Mouse (Mus musculus): ENCODE measurements around the gene Plcd1. TPM values are rescaled to one million over a fixed set of nuclear protein-coding genes. Genes with fewer than 3 reads are reported as not detected.

Gene Plcd1
- total and polyA plus RNA-seq, 2 experiments from 2014 or later, result 14.6 to 21.1 TPM

DNA sequence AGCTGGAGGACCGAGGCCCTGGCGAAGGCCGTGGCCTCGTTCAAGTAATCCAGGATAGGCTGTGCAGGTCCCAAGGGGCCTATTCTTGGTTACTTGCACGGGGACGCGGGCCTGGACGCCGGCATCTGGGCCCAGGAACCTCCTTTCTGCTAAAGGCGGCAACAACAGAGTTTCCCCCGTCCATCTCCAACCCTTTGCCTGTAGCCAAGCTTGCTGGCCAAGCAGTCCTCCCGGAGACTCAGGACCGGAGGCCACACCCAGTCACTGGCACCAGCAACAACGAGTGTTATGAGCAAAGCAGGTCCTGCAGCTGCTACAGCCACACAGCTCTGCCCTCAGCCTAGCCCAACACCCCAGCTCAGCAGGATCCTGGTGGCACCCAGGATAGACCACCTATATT is 61.5 kb downstream of the Plcd1 start:
- Histone ChIP-seq H3K4me1 (ENCODE audit: control insufficient read depth, insufficient read depth) (no peaks in the 10 kb centered on the region), H3K9me3 (replicated peaks; ENCODE audit: control insufficient read depth, low read length) (no peaks in the 10 kb centered on the region), H3K36me3 (replicated peaks; ENCODE audit: control insufficient read depth, insufficient read depth, low read length) (peaks cover 20% of the 10 kb centered on the region), H3K9ac (replicated peaks; ENCODE audit: low read depth, low read length) (no peak overlapping the region), H3K4me3 (ENCODE audit: low read depth, low read length) (no peak overlapping the region), H3K27me3 (ENCODE audit: control insufficient read depth, insufficient read depth, low read length) (no peaks in the 10 kb centered on the region), H3K4me2 (ENCODE audit: low read depth, low read length) (no peak overlapping the region), H3K27ac (ENCODE audit: low read depth) (peak overlapping the region; percentile 47)
- WGBS, result 67% methylated on average over 14 of the region's 14 CpGs
- ATAC-seq (ENCODE audit: insufficient read depth, low read depth) (no peak), DNase-seq (ENCODE audit: low spot score) (no peak)
- TF ChIP-seq EP300 (IDR thresholded peaks at IDR 0.05; ENCODE audit: low read depth) (no peak), CTCF (IDR thresholded peaks at IDR 0.05; ENCODE audit: low read depth) (no peak)

- no peak overlapping the region for H3K9ac ChIP-seq (replicated peaks; ENCODE audit: low read depth, low read length)
- no peak for ATAC-seq (ENCODE audit: insufficient read depth, low read depth)
- no peaks in the 10 kb centered on the region for H3K9me3 ChIP-seq (replicated peaks; ENCODE audit: control insufficient read depth, low read length)
- peak overlapping the region; percentile 47; the same call in 1 of the 2 replicates for H3K27ac ChIP-seq (ENCODE audit: low read depth)
- no peaks in the 10 kb centered on the region for H3K4me1 ChIP-seq (ENCODE audit: control insufficient read depth, insufficient read depth)
- H3K4me3 ChIP-seq (ENCODE audit: low read depth, low read length), result no peak overlapping the region
- H3K4me2 ChIP-seq (ENCODE audit: low read depth, low read length), result no peak overlapping the region
- 76% methylated on average over 4 of the region's 4 CpGs for WGBS
- H3K27me3 ChIP-seq (ENCODE audit: control insufficient read depth, insufficient read depth, low read length), result no peaks in the 10 kb centered on the region
- TF ChIP-seq EP300 (IDR thresholded peaks at IDR 0.05; ENCODE audit: low read depth) (no peak), CTCF (IDR thresholded peaks at IDR 0.05; ENCODE audit: low read depth) (no peak)
- DNase-seq (ENCODE audit: low spot score), result no peak
- H3K36me3 ChIP-seq (replicated peaks; ENCODE audit: control insufficient read depth, insufficient read depth, low read length), result peaks cover 20% of the 10 kb centered on the region
Observed at GRCm38 (mm10) chr9:119031038-119031437, 62.3 kb downstream of the Plcd1 start.

DNA sequence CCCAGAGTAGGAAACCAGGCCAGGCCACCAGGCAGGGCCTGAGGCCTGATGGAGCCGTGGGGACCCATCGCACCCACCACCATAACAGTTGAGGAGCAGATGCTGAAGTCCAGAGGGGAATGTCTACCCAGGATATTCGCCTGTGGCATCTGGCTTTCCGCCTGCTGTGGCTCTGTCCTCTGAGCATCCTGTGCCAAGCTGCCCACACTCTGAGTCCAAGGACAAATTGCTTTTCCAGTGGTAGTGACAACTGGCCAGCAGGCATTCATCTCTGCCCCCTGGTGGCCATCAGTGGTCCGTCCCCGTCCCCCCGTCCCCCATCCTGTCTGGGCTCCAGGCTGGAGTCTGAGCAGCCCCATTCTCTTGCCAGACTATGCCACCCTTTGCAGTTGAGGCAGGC is 63.7 kb downstream of the Plcd1 start:
- ATAC-seq (ENCODE audit: insufficient read depth, low read depth) (peak; percentile 73), DNase-seq (ENCODE audit: low spot score) (peak; percentile 71)
- Histone ChIP-seq H3K27ac (ENCODE audit: low read depth) (no peak overlapping the region), H3K36me3 (replicated peaks; ENCODE audit: control insufficient read depth, insufficient read depth, low read length) (peaks cover 18% of the 10 kb centered on the region), H3K27me3 (ENCODE audit: control insufficient read depth, insufficient read depth, low read length) (no peaks in the 10 kb centered on the region), H3K4me1 (ENCODE audit: control insufficient read depth, insufficient read depth) (no peaks in the 10 kb centered on the region), H3K9ac (replicated peaks; ENCODE audit: low read depth, low read length) (no peak overlapping the region), H3K4me3 (ENCODE audit: low read depth, low read length) (no peak overlapping the region), H3K9me3 (replicated peaks; ENCODE audit: control insufficient read depth, low read length) (no peaks in the 10 kb centered on the region), H3K4me2 (ENCODE audit: low read depth, low read length) (no peak overlapping the region)
- WGBS, result 47% methylated on average over 7 of the region's 7 CpGs
- no peak for TF ChIP-seq EP300 (IDR thresholded peaks at IDR 0.05; ENCODE audit: low read depth)
- TF ChIP-seq CTCF (IDR thresholded peaks at IDR 0.05; ENCODE audit: low read depth), result peak; percentile 89

GRCm38 (mm10) chr9:119028226-119029195 is 64.8 kb downstream of the Plcd1 start:
- Histone ChIP-seq H3K27me3 (ENCODE audit: control insufficient read depth, insufficient read depth, low read length) (no peaks in the 10 kb centered on the region), H3K9me3 (replicated peaks; ENCODE audit: control insufficient read depth, low read length) (no peaks in the 10 kb centered on the region), H3K27ac (ENCODE audit: low read depth) (no peak overlapping the region), H3K4me3 (ENCODE audit: low read depth, low read length) (no peak overlapping the region), H3K4me2 (ENCODE audit: low read depth, low read length) (no peak overlapping the region), H3K4me1 (ENCODE audit: control insufficient read depth, insufficient read depth) (no peaks in the 10 kb centered on the region), H3K36me3 (replicated peaks; ENCODE audit: control insufficient read depth, insufficient read depth, low read length) (peaks cover 8% of the 10 kb centered on the region), H3K9ac (replicated peaks; ENCODE audit: low read depth, low read length) (no peak overlapping the region)
- 91% methylated on average over 27 of the region's 27 CpGs for WGBS
- TF ChIP-seq CTCF (IDR thresholded peaks at IDR 0.05; ENCODE audit: low read depth), result no peak
- TF ChIP-seq EP300 (IDR thresholded peaks at IDR 0.05; ENCODE audit: low read depth), result no peak
- no peak for ATAC-seq (ENCODE audit: insufficient read depth, low read depth)
- no peak for DNase-seq (ENCODE audit: low spot score)

- WGBS, result 87% methylated on average over 7 of the region's 7 CpGs
- no peak overlapping the region for H3K4me3 ChIP-seq (ENCODE audit: low read depth, low read length)
- H3K27me3 ChIP-seq (ENCODE audit: control insufficient read depth, insufficient read depth, low read length), result no peaks in the 10 kb centered on the region
- H3K9ac ChIP-seq (replicated peaks; ENCODE audit: low read depth, low read length), result no peak overlapping the region
- H3K4me2 ChIP-seq (ENCODE audit: low read depth, low read length), result no peak overlapping the region
- DNase-seq (ENCODE audit: low spot score), result no peak
- H3K4me1 ChIP-seq (ENCODE audit: control insufficient read depth, insufficient read depth), result no peaks in the 10 kb centered on the region
- no peaks in the 10 kb centered on the region for H3K9me3 ChIP-seq (replicated peaks; ENCODE audit: control insufficient read depth, low read length)
- no peaks in the 10 kb centered on the region; the same call in 1 of the 2 replicates for H3K36me3 ChIP-seq (replicated peaks; ENCODE audit: control insufficient read depth, insufficient read depth, low read length)
- H3K27ac ChIP-seq (ENCODE audit: low read depth), result no peak overlapping the region
- ATAC-seq (ENCODE audit: insufficient read depth, low read depth), result no peak
- no peak for TF ChIP-seq EP300 (IDR thresholded peaks at IDR 0.05; ENCODE audit: low read depth)
- TF ChIP-seq CTCF (IDR thresholded peaks at IDR 0.05; ENCODE audit: low read depth), result no peak
Observed at GRCm38 (mm10) chr9:119027337-119027736, 66.0 kb downstream of the Plcd1 start.

Measured in heart, postnatal 0 days (tissue).